Mouse (Mus musculus) midbrain, embryonic 13.5 days (tissue): ENCODE data around the gene Bnip2. TPM values are rescaled to one million over a fixed set of nuclear protein-coding genes. Genes with fewer than 3 reads are reported as not detected.
"Not testable (repeated sequence)": the region's sequence is repeated elsewhere in the genome, so short reads cannot be mapped to it uniquely, and the experiment has no call there.

Source experiments
- ATAC-seq: fragments of 200-750 bp; cut with Nextera tagmentation; 2 replicates; pipeline ENCODE4 v1.8.0; 2017; ENCODE audit warnings: mild to moderate bottlenecking, moderate TSS enrichment, moderate library complexity
- H3K27ac ChIP-seq: fragments of 300-500 bp; sonication (generic); 2 replicates; pipeline ENCODE4 v1.5.1; 2015; ENCODE audit warnings: inconsistent platforms, mild to moderate bottlenecking, moderate library complexity
- H3K27me3 ChIP-seq: fragments of 300-500 bp; sonication (generic); 2 replicates; pipeline ENCODE4 v1.6.1; 2015; ENCODE audit warnings: mild to moderate bottlenecking, inconsistent platforms
- H3K36me3 ChIP-seq: fragments of 300-500 bp; sonication (generic); 2 replicates; pipeline ENCODE4 v1.6.1; 2015; ENCODE audit warnings: mild to moderate bottlenecking, inconsistent platforms
- H3K4me1 ChIP-seq: fragments of 300-500 bp; sonication (generic); replicated peaks from 2 replicates; pipeline ENCODE4 v1.6.1; 2015; ENCODE audit warnings: inconsistent platforms
- H3K4me2 ChIP-seq: fragments of 300-500 bp; sonication (generic); replicated peaks from 2 replicates; pipeline ENCODE4 v1.6.1; 2015; ENCODE audit warnings: moderate library complexity, mild to moderate bottlenecking, inconsistent platforms
- H3K4me3 ChIP-seq: fragments of 300-500 bp; sonication (generic); replicated peaks from 2 replicates; pipeline ENCODE4 v1.5.1; 2015; ENCODE audit warnings: mild to moderate bottlenecking, inconsistent platforms
- H3K9ac ChIP-seq: fragments of 300-500 bp; sonication (generic); replicated peaks from 2 replicates; pipeline ENCODE4 v1.6.1; 2015; ENCODE audit warnings: mild to moderate bottlenecking, inconsistent platforms
- H3K9me3 ChIP-seq: fragments of 300-500 bp; sonication (generic); 2 replicates; pipeline ENCODE4 v1.6.1; 2016; ENCODE audit warnings: mild to moderate bottlenecking, inconsistent platforms
- WGBS: fragments of 180-500 bp; shearing (Covaris S2); methylation state at CpG from one replicate; pipeline ENCODE4 v1.1.7; 2015; 5-methylcytosine and 5-hydroxymethylcytosine counted together
- polyA plus RNA-seq: library from polyadenylated mRNA; unstranded; fragments of >200 nt; fragmentation: Nextera tagmentation; extraction: Ambion mirVana; gene quantifications from 2 replicates; pipeline ENCODE4 v1.2.1, GENCODE M21; 2015

Gene Bnip2
- polyA plus RNA-seq, 1 experiment from 2014 or later = 97.5 TPM

DNA sequence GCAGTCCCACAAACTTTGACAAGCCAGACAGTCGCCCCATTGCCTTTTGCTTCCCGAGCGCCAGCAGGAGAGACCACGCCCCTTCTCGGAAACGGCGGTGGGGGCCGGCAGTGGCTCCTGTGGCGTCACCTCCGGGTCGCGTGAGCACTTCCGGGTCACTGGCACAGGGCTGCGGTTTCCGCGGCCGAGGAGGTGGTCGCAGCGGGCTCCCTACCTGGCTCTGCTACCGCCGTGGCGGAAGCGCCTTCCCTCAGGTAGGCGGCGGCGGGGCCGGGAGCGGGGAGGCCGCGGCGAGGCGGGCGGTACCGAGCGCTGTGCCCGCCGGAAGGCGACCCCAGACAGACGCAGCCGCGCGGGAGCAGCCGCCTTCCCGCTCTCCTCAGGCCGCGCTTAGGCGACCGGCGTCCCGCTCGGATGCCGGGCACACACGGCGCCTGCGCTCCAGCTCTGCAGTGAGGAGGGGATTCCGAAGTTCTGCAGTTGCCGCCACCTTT, 23.2 kb downstream of the Bnip2 start, which contains the start of gene Gtf2a2:
TSS of gene Gtf2a2 (plus strand) at position 143 of the 494 bp plus-strand sequence.
- Histone ChIP-seq H3K4me3 (peak within 1 kb of the TSS; percentile 67), H3K4me1 (peaks cover 22% of the 10 kb centered on the region), H3K4me2 (peak within 1 kb of the TSS; percentile 76), H3K9me3 (no peaks in the 10 kb centered on the region), H3K27me3 (no peaks in the 10 kb centered on the region), H3K27ac (peak within 1 kb of the TSS; percentile 90), H3K9ac (peak within 1 kb of the TSS; percentile 89), H3K36me3 (peaks cover 34% of the 10 kb centered on the region)
- WGBS = under 1% methylated on average over 45 of the region's 57 CpGs
- ATAC-seq = peak; percentile 98

DNA sequence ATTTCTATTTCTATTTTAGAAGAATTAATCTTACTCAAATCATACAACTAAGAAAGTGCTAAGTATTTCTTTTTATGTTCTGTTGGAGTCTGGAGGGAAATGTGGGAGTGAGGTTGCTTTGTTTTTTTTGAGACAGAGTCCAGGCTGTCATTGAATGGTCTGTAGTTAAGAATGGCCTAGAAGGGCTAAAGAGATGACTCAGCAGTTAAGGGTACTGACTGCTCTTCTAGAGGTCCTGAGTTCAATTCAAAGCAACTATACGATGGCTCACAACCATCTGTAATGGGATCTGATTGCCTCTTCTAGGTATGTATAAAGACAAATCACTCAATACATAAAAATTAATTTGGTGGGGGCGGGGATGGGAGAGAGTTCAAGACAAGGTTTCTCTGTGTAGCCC, 26.4 kb downstream of the Bnip2 start:
- H3K4me2 ChIP-seq = no peak overlapping the region
- H3K4me1 ChIP-seq = peaks cover 22% of the 10 kb centered on the region
- H3K9ac ChIP-seq = no peak overlapping the region
- no peak overlapping the region for H3K27ac ChIP-seq
- H3K36me3 ChIP-seq = peaks cover 16% of the 10 kb centered on the region
- WGBS = 92% methylated on average over 2 of the region's 2 CpGs
- no peak for ATAC-seq
- H3K4me3 ChIP-seq = no peak overlapping the region
- H3K27me3 ChIP-seq = no peaks in the 10 kb centered on the region
- H3K9me3 ChIP-seq = no peaks in the 10 kb centered on the region

DNA sequence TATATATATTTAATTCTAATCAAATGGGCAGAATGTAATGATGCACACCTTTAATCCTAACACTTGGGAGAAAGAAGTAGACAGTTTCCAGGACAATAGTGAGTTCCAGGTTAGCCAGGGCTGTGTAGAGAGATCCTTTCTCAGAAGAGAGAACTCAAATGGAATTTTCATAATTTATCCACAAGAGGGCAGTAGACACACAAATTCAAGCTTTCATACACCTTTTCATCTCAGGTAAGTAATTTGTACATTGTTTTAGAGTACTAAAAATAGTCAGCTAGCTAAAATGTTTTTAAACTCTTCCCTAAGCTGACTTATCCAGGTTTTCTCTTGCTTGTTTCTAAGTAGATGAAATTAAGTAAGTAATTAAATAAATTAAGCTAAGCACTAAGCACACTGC, 29.6 kb downstream of the Bnip2 start:
- Histone ChIP-seq H3K27ac (no peak overlapping the region), H3K9ac (no peak overlapping the region), H3K4me3 (no peak overlapping the region), H3K4me1 (peaks cover 8% of the 10 kb centered on the region), H3K27me3 (no peaks in the 10 kb centered on the region), H3K9me3 (no peaks in the 10 kb centered on the region), H3K4me2 (no peak overlapping the region), H3K36me3 (peaks cover 20% of the 10 kb centered on the region)
- ATAC-seq = no peak

DNA sequence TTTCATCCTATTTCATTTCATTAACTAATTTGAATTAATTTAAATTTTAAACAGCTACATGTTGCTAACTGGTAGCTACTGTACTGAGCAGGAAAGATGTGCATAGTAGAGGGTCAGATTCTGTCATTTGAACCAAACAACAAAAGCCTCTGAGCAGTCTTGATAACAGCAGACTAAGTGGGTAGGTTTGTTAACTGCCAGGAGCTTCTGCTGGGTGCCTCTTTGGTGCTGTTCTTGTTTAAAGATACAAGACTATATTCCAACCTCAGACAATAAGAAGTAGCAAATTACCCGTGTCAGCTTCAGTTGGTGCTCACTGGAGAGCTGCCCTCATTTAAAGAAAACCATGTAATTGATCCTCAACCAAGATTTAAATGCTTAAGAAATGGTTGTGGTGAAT, 32.3 kb downstream of the Bnip2 start:
- no peak overlapping the region for H3K27ac ChIP-seq
- ATAC-seq = no peak

DNA sequence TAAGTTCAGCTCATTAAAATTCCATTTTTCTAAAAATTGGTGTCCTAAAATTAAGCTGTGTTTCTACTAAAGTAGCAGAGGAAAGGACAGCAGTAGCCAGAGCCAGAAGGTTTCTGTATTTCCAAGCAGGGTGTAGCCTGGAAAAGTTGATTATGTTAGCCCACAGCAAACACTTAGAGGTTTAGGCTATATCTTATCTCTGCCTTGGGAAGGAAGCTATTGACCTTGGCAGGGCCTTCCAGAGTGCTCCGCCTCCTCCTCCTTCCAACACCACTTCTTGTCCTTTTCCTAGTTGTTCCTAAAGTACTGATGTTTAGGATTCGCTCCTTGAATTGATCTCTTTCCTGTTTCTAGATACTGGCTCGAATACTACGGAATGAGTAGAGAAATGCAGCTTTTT, 32.8 kb downstream of the Bnip2 start:
- ATAC-seq = no peak
- no peak overlapping the region for H3K4me2 ChIP-seq
- WGBS = 96% methylated on average over 4 of the region's 4 CpGs

More for the DNA sequence above, 32.3 kb downstream of the Bnip2 start:
- Histone ChIP-seq H3K27me3 (no peaks in the 10 kb centered on the region), H3K4me3 (no peak overlapping the region), H3K9me3 (no peaks in the 10 kb centered on the region), H3K4me1 (no peaks in the 10 kb centered on the region), H3K9ac (no peak overlapping the region), H3K4me2 (no peak overlapping the region), H3K36me3 (peaks cover 20% of the 10 kb centered on the region)
- WGBS = 79% methylated on average over 1 of the region's 1 CpGs

DNA sequence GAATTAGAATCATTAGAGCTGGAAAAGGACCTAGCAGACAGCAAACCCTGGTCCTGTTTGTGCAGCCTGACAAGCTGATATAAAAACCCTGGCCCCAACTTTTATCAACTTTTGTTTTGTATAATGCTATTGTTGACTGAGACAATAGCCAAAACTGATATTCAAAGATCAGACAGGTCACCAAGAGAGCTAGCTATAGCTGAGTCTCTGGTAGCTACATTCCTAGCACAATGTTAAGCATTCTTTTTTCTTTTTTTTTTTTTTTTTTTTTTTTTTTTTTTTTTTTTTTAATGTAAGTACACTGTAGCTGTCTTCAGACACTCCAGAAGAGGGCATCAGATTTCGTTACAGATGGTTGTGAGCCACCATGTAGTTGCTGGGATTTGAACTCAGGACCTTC, 34.3 kb downstream of the Bnip2 start:
- ATAC-seq, H3K9ac ChIP-seq, H3K4me1 ChIP-seq, H3K27ac ChIP-seq, H3K4me2 ChIP-seq, H3K9me3 ChIP-seq, H3K4me3 ChIP-seq, H3K27me3 ChIP-seq: not testable (repeated sequence)
- WGBS = 70% methylated on average over 1 of the region's 1 CpGs
- H3K36me3 ChIP-seq = peaks cover 14% of the 10 kb centered on the region

More for the DNA sequence above, 32.8 kb downstream of the Bnip2 start:
- Histone ChIP-seq H3K27ac (no peak overlapping the region), H3K4me1 (no peaks in the 10 kb centered on the region), H3K27me3 (no peaks in the 10 kb centered on the region), H3K36me3 (peaks cover 15% of the 10 kb centered on the region), H3K4me3 (no peak overlapping the region), H3K9me3 (no peaks in the 10 kb centered on the region), H3K9ac (no peak overlapping the region)

DNA sequence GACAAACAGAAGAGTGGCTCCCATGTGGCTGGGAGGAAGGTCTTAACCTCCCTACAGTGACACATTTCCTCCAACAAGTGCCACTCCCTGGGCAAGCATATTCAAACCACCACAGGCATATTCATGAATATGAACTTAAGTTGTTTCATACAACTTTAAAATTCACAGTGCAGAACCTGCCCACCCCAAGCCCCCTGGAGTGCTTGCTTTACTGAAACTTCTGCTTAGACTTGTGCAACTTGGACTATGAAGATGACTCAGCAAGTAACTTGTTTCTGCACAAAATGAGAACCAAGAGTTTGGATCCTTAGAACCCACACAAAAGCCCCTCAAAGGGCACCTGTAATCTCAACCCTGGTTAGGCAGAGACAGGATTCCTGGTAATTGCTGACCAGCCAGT, 35.4 kb downstream of the Bnip2 start:
- Histone ChIP-seq H3K4me3 (no peak overlapping the region), H3K27ac (no peak overlapping the region), H3K36me3 (peaks cover 10% of the 10 kb centered on the region), H3K4me2 (no peak overlapping the region), H3K9ac (no peak overlapping the region), H3K27me3 (no peaks in the 10 kb centered on the region), H3K4me1 (no peaks in the 10 kb centered on the region), H3K9me3 (no peaks in the 10 kb centered on the region)
- no peak for ATAC-seq

DNA sequence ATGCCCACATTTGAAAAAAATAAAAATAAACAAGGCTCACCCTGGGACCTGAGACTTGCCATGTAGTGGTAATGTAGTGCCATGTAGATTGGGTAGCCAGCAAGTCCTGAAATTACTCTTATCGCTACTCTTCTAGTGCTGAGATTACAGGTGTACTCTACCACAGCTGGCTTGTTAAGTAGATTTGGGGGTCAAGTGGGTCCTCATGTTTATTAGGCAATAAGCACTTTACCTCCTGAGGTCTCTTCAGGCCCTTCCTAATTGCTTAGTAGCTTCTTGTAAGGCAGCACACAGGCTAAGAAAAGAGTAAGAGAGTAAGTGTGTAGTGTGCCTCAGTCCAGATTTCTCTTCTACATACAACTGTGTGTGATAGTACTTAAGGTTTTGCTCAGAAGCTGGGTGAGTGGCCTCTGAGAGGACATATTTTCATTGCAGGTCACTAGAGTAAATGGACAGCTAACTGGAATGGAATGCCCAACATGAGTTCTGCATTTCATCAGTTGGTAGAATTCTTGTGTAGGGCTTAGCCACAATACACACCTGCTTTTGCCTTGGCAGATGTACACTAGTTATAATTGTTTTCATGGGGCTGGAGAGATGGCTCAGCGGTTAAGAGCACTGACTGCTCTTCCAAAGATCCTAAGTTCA, 36.2 kb downstream of the Bnip2 start:
- Histone ChIP-seq H3K27ac (no peak overlapping the region), H3K36me3 (peaks cover 5% of the 10 kb centered on the region; the same call in 1 of the 2 replicates), H3K9me3 (no peaks in the 10 kb centered on the region), H3K27me3 (no peaks in the 10 kb centered on the region), H3K9ac (no peak overlapping the region), H3K4me3 (no peak overlapping the region), H3K4me2 (no peak overlapping the region), H3K4me1 (no peaks in the 10 kb centered on the region)
- WGBS = 87% methylated on average over 2 of the region's 2 CpGs
- ATAC-seq = no peak

DNA sequence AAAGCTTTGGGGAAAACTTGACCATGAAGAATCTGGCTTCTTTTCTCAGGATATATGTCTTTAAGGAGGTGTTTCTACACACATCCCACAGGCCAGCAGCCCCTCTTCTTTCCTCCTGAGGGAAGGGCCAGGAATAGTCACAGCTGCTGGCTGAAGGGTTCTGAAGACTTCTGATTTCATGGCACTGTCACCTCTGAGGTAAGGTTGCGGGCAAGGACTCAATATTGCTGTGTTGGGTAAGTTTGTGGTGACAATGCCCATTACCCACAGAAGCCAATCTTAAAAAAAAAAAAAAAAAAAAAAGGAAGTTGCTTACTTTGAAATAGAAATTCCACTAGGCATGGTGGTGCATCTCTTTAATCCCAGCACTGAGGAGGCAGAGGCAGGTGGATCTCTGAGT, 42.9 kb downstream of the Bnip2 start:
- Histone ChIP-seq H3K27me3 (no peaks in the 10 kb centered on the region), H3K9me3 (no peaks in the 10 kb centered on the region), H3K27ac (no peak overlapping the region), H3K4me2 (no peak overlapping the region), H3K4me1 (no peaks in the 10 kb centered on the region), H3K36me3 (no peaks in the 10 kb centered on the region), H3K9ac (no peak overlapping the region), H3K4me3 (no peak overlapping the region)
- WGBS = 81% methylated on average over 1 of the region's 1 CpGs
- ATAC-seq = no peak

DNA sequence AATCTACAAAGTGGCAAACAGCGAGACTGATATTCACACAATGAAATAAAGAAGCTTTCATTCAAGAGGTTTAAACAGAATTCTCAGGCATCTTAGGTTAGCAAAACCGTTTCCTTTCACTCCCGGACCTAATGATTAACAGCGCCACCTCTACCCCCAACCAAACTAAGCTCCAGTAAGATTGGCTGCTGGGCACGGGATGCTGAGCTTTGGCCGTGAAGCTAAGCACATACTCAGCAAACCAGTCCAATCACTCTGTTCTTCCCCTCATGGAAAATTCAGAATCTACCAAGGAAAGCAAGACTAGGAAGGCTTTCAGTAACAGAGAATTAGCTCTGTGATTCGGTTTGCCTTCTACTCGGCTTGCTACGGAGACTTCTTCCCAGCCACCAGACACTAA, 43.8 kb downstream of the Bnip2 start:
- H3K4me1 ChIP-seq = no peaks in the 10 kb centered on the region
- no peaks in the 10 kb centered on the region for H3K27me3 ChIP-seq
- H3K4me2 ChIP-seq = no peak overlapping the region
- no peak for ATAC-seq
- no peak overlapping the region for H3K9ac ChIP-seq
- H3K4me3 ChIP-seq = no peak overlapping the region
- H3K9me3 ChIP-seq = no peaks in the 10 kb centered on the region
- 82% methylated on average over 9 of the region's 9 CpGs for WGBS
- H3K36me3 ChIP-seq = no peaks in the 10 kb centered on the region
- H3K27ac ChIP-seq = no peak overlapping the region

DNA sequence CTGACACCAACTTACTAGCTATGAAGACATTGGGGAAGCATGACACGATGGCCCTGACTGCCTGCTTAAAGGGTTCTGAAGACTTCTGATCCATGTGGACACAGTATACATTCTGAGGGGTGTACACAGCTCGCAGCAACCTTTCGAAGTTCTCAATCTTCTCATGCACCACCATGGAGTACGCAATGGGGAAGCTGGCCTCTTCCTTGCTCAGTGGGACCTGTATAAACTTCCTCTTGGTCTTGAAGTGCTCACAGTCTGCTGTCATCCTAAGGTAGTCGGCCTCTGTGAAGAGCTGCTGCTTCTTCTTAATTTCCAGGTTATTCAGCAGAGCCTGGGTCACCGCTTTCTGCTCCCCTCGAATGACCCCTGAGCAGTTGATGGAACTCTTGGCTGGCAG, 45.4 kb downstream of the Bnip2 start:
- 92% methylated on average over 7 of the region's 7 CpGs for WGBS
- H3K27me3 ChIP-seq = no peaks in the 10 kb centered on the region
- H3K9me3 ChIP-seq = no peaks in the 10 kb centered on the region

DNA sequence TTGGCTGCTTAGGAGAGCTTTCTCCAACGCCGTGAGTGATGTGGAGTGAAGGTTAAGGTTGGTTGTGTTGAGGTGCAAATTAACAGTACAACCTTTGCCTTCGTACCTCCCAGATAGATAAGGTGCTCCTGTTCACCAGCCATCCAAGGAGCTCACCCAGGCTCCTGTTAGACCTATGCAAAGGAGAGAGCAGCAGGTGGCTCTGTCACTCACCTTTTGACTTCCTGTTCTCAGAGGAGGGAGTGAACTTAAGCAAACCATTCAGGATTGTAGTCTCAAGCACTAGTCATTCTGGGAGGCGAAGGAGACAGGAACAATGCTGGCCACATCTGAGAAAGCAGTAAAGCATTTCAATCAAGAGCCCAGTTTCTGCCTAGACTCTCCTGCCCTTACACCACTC, 47.4 kb downstream of the Bnip2 start:
- H3K9ac ChIP-seq = no peak overlapping the region
- no peaks in the 10 kb centered on the region for H3K9me3 ChIP-seq
- ATAC-seq = no peak
- no peaks in the 10 kb centered on the region for H3K27me3 ChIP-seq
- no peaks in the 10 kb centered on the region for H3K4me1 ChIP-seq
- no peak overlapping the region for H3K4me3 ChIP-seq
- 85% methylated on average over 4 of the region's 4 CpGs for WGBS
- H3K27ac ChIP-seq = no peak overlapping the region
- no peaks in the 10 kb centered on the region for H3K36me3 ChIP-seq
- no peak overlapping the region for H3K4me2 ChIP-seq

More for the DNA sequence above, 45.4 kb downstream of the Bnip2 start:
- Histone ChIP-seq H3K27ac (no peak overlapping the region), H3K4me3 (no peak overlapping the region), H3K36me3 (no peaks in the 10 kb centered on the region), H3K4me2 (no peak overlapping the region), H3K9ac (no peak overlapping the region), H3K4me1 (no peaks in the 10 kb centered on the region)
- no peak for ATAC-seq

DNA sequence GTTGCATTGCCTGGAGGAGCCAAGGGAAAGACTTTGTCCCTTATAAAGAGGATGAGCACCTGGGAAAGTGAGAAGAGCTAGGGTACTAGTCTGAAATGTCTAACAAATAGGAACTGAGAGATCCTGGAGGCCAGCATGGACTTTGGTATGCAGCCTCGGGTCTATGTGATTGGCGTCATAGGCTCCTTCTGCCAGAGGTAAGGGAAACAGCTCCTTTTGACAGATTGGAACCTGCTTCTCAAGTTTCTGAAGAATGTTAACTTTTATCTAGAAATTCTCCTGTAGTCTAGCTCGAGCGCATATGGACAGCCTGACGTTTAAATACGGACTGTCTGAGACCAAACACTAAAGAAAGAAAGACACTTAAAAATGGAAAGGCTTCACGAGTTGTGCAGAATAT, 48.7 kb downstream of the Bnip2 start, which contains the start of gene Gcnt3:
TSS of gene Gcnt3 (minus strand) at position 101 of the 400 bp plus-strand sequence.
- 95% methylated on average over 7 of the region's 7 CpGs for WGBS
- Histone ChIP-seq H3K27ac (no peak within 1 kb of the TSS), H3K36me3 (no peaks in the 10 kb centered on the region), H3K9me3 (no peaks in the 10 kb centered on the region), H3K9ac (no peak within 1 kb of the TSS), H3K4me1 (no peaks in the 10 kb centered on the region), H3K4me2 (no peak within 1 kb of the TSS), H3K4me3 (no peak within 1 kb of the TSS), H3K27me3 (no peaks in the 10 kb centered on the region)
- ATAC-seq = no peak
